Mouse (Mus musculus): ENCODE measurements around the gene Tmem170. TPM values are rescaled to one million over a fixed set of nuclear protein-coding genes. Genes with fewer than 3 reads are reported as not detected.

The Tmem170 gene
- polyA plus RNA-seq, 1 experiment, result 1.1 TPM

DNA sequence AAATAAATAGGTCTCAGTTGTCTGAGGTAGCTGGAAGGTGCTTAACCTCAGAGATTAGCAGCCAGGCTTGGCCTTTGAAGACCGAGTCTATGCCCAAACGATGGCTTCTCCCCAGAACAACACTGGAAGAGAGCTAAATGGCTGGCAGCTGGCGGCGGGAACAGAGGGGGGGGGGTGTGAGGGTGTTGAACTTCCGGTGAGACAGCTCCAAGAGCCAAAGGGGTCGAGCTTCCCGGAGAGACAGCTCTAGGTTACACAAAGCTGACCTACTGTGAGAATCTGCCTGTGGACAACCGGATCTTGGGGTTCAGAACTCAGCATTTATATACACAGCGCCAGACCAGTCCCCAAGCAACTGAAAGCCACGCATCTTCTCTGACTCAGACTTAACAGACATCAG is 22.0 kb upstream of the Tmem170 start:
- Histone ChIP-seq H3K27me3 (ENCODE audit: control insufficient read depth, insufficient read depth, insufficient read length) (no peaks in the 10 kb centered on the region), H3K4me3 (ENCODE audit: insufficient read depth, poor library complexity, severe bottlenecking) (no peak overlapping the region), H3K36me3 (ENCODE audit: control insufficient read depth, insufficient read depth) (no peaks in the 10 kb centered on the region), H3K79me2 (ENCODE audit: control insufficient read depth, insufficient read depth) (no peaks in the 10 kb centered on the region), H3ac (ENCODE audit: control insufficient read depth, insufficient read length, low read depth) (no peak overlapping the region), H3K79me3 (ENCODE audit: low read depth) (no peaks in the 10 kb centered on the region)
- TF ChIP-seq CEBPB (IDR thresholded peaks at IDR 0.05; ENCODE audit: low read depth) (no peak), CTCF (IDR thresholded peaks at IDR 0.05; ENCODE audit: control insufficient read depth, insufficient read depth, insufficient read length) (no peak), FOSL1 (IDR thresholded peaks at IDR 0.05; ENCODE audit: insufficient read depth, low read length, poor library complexity, severe bottlenecking) (no peak), USF1 (IDR thresholded peaks at IDR 0.05; ENCODE audit: low read depth) (no peak), MYOG (IDR thresholded peaks at IDR 0.05; ENCODE audit: control insufficient read depth, extremely low read depth, insufficient read length) (no peak), MAX (IDR thresholded peaks at IDR 0.05) (no peak), MYOD1 (IDR thresholded peaks at IDR 0.05; ENCODE audit: control insufficient read depth, insufficient read length, low read depth) (no peak)

- no peak overlapping the region for H3ac ChIP-seq (ENCODE audit: control insufficient read depth, insufficient read length, low read depth)
- H3K79me3 ChIP-seq (ENCODE audit: low read depth), result no peaks in the 10 kb centered on the region
- no peaks in the 10 kb centered on the region for H3K36me3 ChIP-seq (ENCODE audit: control insufficient read depth, insufficient read depth)
- no peak for TF ChIP-seq MYOD1 (IDR thresholded peaks at IDR 0.05; ENCODE audit: control insufficient read depth, insufficient read length, low read depth)
- TF ChIP-seq CEBPB (IDR thresholded peaks at IDR 0.05; ENCODE audit: low read depth), result no peak
- no peak for TF ChIP-seq FOSL1 (IDR thresholded peaks at IDR 0.05; ENCODE audit: insufficient read depth, low read length, poor library complexity, severe bottlenecking)
- no peak for TF ChIP-seq MYOG (IDR thresholded peaks at IDR 0.05; ENCODE audit: control insufficient read depth, extremely low read depth, insufficient read length)
- no peak for TF ChIP-seq USF1 (IDR thresholded peaks at IDR 0.05; ENCODE audit: low read depth)
- H3K27me3 ChIP-seq (ENCODE audit: control insufficient read depth, insufficient read depth, insufficient read length), result peaks cover 8% of the 10 kb centered on the region
- no peak overlapping the region for H3K4me3 ChIP-seq (ENCODE audit: insufficient read depth, poor library complexity, severe bottlenecking)
- H3K79me2 ChIP-seq (ENCODE audit: control insufficient read depth, insufficient read depth), result no peaks in the 10 kb centered on the region
Measured at GRCm38 (mm10) chr8:111894955-111895354, 18.4 kb upstream of the Tmem170 start.

GRCm38 (mm10) chr8:111892615-111893014 is 16.1 kb upstream of the Tmem170 start:
- H3K27me3 ChIP-seq (ENCODE audit: control insufficient read depth, insufficient read depth, insufficient read length), result peaks cover 16% of the 10 kb centered on the region
- no peaks in the 10 kb centered on the region for H3K79me3 ChIP-seq (ENCODE audit: low read depth)
- no peaks in the 10 kb centered on the region for H3K36me3 ChIP-seq (ENCODE audit: control insufficient read depth, insufficient read depth)
- H3ac ChIP-seq (ENCODE audit: control insufficient read depth, insufficient read length, low read depth), result no peak overlapping the region
- H3K79me2 ChIP-seq (ENCODE audit: control insufficient read depth, insufficient read depth), result no peaks in the 10 kb centered on the region
- TF ChIP-seq MYOG (IDR thresholded peaks at IDR 0.05; ENCODE audit: control insufficient read depth, extremely low read depth, insufficient read length), result no peak
- TF ChIP-seq USF1 (IDR thresholded peaks at IDR 0.05; ENCODE audit: low read depth), result no peak
- no peak for TF ChIP-seq CTCF (IDR thresholded peaks at IDR 0.05; ENCODE audit: control insufficient read depth, insufficient read depth, insufficient read length)
- TF ChIP-seq MAX (IDR thresholded peaks at IDR 0.05), result no peak
- no peak for TF ChIP-seq MYOD1 (IDR thresholded peaks at IDR 0.05; ENCODE audit: control insufficient read depth, insufficient read length, low read depth)
- TF ChIP-seq FOSL1 (IDR thresholded peaks at IDR 0.05; ENCODE audit: insufficient read depth, low read length, poor library complexity, severe bottlenecking), result no peak
- TF ChIP-seq CEBPB (IDR thresholded peaks at IDR 0.05; ENCODE audit: low read depth), result no peak
- H3K4me3 ChIP-seq (ENCODE audit: insufficient read depth, poor library complexity, severe bottlenecking), result no peak overlapping the region

DNA sequence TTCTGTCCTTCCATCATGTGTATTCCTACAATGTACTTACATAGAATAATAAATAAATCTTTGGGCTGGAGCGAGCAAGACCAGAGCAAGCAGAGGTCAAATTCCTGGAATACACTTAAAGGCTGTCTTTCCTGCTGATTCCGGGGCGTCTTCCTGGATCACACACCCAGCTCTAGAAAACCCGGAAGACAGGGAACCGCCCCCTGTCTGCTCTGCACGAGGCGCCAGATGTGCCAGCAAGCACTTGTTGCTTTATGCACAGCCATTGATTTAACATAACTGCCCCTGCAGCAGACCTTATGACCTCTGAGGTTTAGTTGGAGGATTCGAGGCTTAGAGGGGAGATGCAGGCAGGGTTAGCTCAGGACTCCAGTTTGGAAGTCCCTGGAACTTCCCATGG is 15.4 kb upstream of the Tmem170 start:
- Histone ChIP-seq H3K79me2 (ENCODE audit: control insufficient read depth, insufficient read depth) (no peaks in the 10 kb centered on the region), H3K27me3 (ENCODE audit: control insufficient read depth, insufficient read depth, insufficient read length) (peaks cover 16% of the 10 kb centered on the region), H3ac (ENCODE audit: control insufficient read depth, insufficient read length, low read depth) (no peak overlapping the region), H3K79me3 (ENCODE audit: low read depth) (no peaks in the 10 kb centered on the region), H3K4me3 (ENCODE audit: insufficient read depth, poor library complexity, severe bottlenecking) (no peak overlapping the region), H3K36me3 (ENCODE audit: control insufficient read depth, insufficient read depth) (no peaks in the 10 kb centered on the region)
- TF ChIP-seq USF1 (IDR thresholded peaks at IDR 0.05; ENCODE audit: low read depth), result no peak
- TF ChIP-seq CTCF (IDR thresholded peaks at IDR 0.05; ENCODE audit: control insufficient read depth, insufficient read depth, insufficient read length), result no peak
- TF ChIP-seq MAX (IDR thresholded peaks at IDR 0.05), result no peak
- TF ChIP-seq FOSL1 (IDR thresholded peaks at IDR 0.05; ENCODE audit: insufficient read depth, low read length, poor library complexity, severe bottlenecking), result no peak
- TF ChIP-seq MYOG (IDR thresholded peaks at IDR 0.05; ENCODE audit: control insufficient read depth, extremely low read depth, insufficient read length), result no peak
- no peak for TF ChIP-seq MYOD1 (IDR thresholded peaks at IDR 0.05; ENCODE audit: control insufficient read depth, insufficient read length, low read depth)
- TF ChIP-seq CEBPB (IDR thresholded peaks at IDR 0.05; ENCODE audit: low read depth), result no peak

DNA sequence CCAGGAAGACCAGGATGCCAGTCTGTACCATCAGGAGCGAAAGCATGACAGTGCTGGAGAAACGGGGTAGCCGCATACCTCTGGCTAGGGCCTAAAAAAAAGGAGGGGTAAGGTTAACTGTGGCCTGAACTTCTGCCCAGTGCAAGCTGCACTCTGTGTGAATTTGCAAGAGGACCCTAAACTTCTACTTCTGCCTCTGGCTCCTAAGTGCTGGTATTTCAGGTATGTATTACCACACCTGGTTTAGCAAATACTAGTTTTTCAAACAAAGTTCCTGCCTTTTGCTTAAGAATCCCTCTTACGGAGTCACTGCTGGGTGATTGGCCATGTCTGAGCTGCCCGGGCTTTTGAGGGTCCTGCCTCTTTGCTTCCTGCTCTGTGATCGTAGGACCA is 14.4 kb upstream of the Tmem170 start:
- H3K27me3 ChIP-seq (ENCODE audit: control insufficient read depth, insufficient read depth, insufficient read length), result peaks cover 16% of the 10 kb centered on the region
- no peak overlapping the region for H3K4me3 ChIP-seq (ENCODE audit: insufficient read depth, poor library complexity, severe bottlenecking)
- H3K36me3 ChIP-seq (ENCODE audit: control insufficient read depth, insufficient read depth), result no peaks in the 10 kb centered on the region
- no peaks in the 10 kb centered on the region for H3K79me3 ChIP-seq (ENCODE audit: low read depth)
- no peaks in the 10 kb centered on the region for H3K79me2 ChIP-seq (ENCODE audit: control insufficient read depth, insufficient read depth)
- no peak for TF ChIP-seq MYOG (IDR thresholded peaks at IDR 0.05; ENCODE audit: control insufficient read depth, extremely low read depth, insufficient read length)
- no peak for TF ChIP-seq MAX (IDR thresholded peaks at IDR 0.05)
- TF ChIP-seq USF1 (IDR thresholded peaks at IDR 0.05; ENCODE audit: low read depth), result no peak
- TF ChIP-seq CEBPB (IDR thresholded peaks at IDR 0.05; ENCODE audit: low read depth), result no peak
- TF ChIP-seq MYOD1 (IDR thresholded peaks at IDR 0.05; ENCODE audit: control insufficient read depth, insufficient read length, low read depth), result no peak
- TF ChIP-seq CTCF (IDR thresholded peaks at IDR 0.05; ENCODE audit: control insufficient read depth, insufficient read depth, insufficient read length), result no peak
- H3ac ChIP-seq (ENCODE audit: control insufficient read depth, insufficient read length, low read depth), result no peak overlapping the region
